Mouse (Mus musculus): ENCODE data around the gene Stard5. TPM values are rescaled to one million over a fixed set of nuclear protein-coding genes. Genes with fewer than 3 reads are reported as not detected.

The Stard5 gene
- total RNA-seq (2014; rRNA removed; ENCODE audit: low replicate concordance) = 12.1 and 14.8 TPM in 2 replicates
- polyA plus RNA-seq (2015; fragmentation: Nextera tagmentation; extraction: Ambion mirVana) = 20.0 and 20.6 TPM in 2 replicates

- TF ChIP-seq CTCF (IDR thresholded peaks at IDR 0.05; ENCODE audit: low read depth) (0 out of 2 replicates have a peak, but pooled peaks have one; percentile 8), EP300 (IDR thresholded peaks at IDR 0.05; ENCODE audit: low read depth) (no peak)
Observed at GRCm38 (mm10) chr7:83631828-83632681, at the start of gene Stard5. TSS of gene Stard5 (plus strand) at chr7:83631959.

GRCm38 (mm10) chr7:83584639-83585471, 46.9 kb upstream of the Stard5 start, which contains the start of gene Tmc3:
TSS of gene Tmc3 (plus strand) at chr7:83584927.
- Histone ChIP-seq H3K27me3 (ENCODE audit: control insufficient read depth, insufficient read depth, low read length) (no peaks in the 10 kb centered on the region), H3K9me3 (replicated peaks; ENCODE audit: control insufficient read depth, low read length) (no peaks in the 10 kb centered on the region), H3K9ac (replicated peaks; ENCODE audit: low read depth, low read length) (no peak within 1 kb of the TSS), H3K27ac (ENCODE audit: low read depth) (no peak within 1 kb of the TSS), H3K4me1 (ENCODE audit: control insufficient read depth, insufficient read depth) (peaks cover 4% of the 10 kb centered on the region; the same call in 1 of the 2 replicates), H3K4me2 (ENCODE audit: low read depth, low read length) (peak within 1 kb of the TSS; percentile 7), H3K36me3 (replicated peaks; ENCODE audit: control insufficient read depth, insufficient read depth, low read length) (no peaks in the 10 kb centered on the region), H3K4me3 (ENCODE audit: low read depth, low read length) (no peak within 1 kb of the TSS)
- TF ChIP-seq EP300 (IDR thresholded peaks at IDR 0.05; ENCODE audit: low read depth) (no peak), CTCF (IDR thresholded peaks at IDR 0.05; ENCODE audit: low read depth) (no peak)
- peak; percentile 16 for DNase-seq (ENCODE audit: low spot score)
- WGBS = 25% methylated on average over 11 of the region's 11 CpGs
- no peak for ATAC-seq (ENCODE audit: insufficient read depth, low read depth)

More at GRCm38 (mm10) chr7:83631828-83632681, at the start of gene Stard5:
- Histone ChIP-seq H3K4me1 (ENCODE audit: control insufficient read depth, insufficient read depth) (peaks cover 21% of the 10 kb centered on the region), H3K27me3 (ENCODE audit: control insufficient read depth, insufficient read depth, low read length) (no peaks in the 10 kb centered on the region), H3K4me3 (ENCODE audit: low read depth, low read length) (peak within 1 kb of the TSS; percentile 73), H3K9ac (replicated peaks; ENCODE audit: low read depth, low read length) (peak within 1 kb of the TSS; percentile 68), H3K36me3 (replicated peaks; ENCODE audit: control insufficient read depth, insufficient read depth, low read length) (peaks cover 18% of the 10 kb centered on the region), H3K4me2 (ENCODE audit: low read depth, low read length) (peak within 1 kb of the TSS; percentile 83), H3K27ac (ENCODE audit: low read depth) (peak within 1 kb of the TSS; percentile 66), H3K9me3 (replicated peaks; ENCODE audit: control insufficient read depth, low read length) (no peaks in the 10 kb centered on the region)
- DNase-seq (ENCODE audit: low spot score) = peak; percentile 96
- WGBS = under 1% methylated on average over 35 of the region's 35 CpGs
- ATAC-seq (ENCODE audit: insufficient read depth, low read depth) = peak; percentile 98

- ATAC-seq (ENCODE audit: insufficient read depth, low read depth) (no peak), DNase-seq (ENCODE audit: low spot score) (no peak)
- H3K4me2 ChIP-seq (ENCODE audit: low read depth, low read length) = no peak overlapping the region
- H3K4me1 ChIP-seq (ENCODE audit: control insufficient read depth, insufficient read depth) = no peaks in the 10 kb centered on the region
- TF ChIP-seq EP300 (IDR thresholded peaks at IDR 0.05; ENCODE audit: low read depth) (no peak), CTCF (IDR thresholded peaks at IDR 0.05; ENCODE audit: low read depth) (no peak)
- no peak overlapping the region for H3K4me3 ChIP-seq (ENCODE audit: low read depth, low read length)
- H3K9ac ChIP-seq (replicated peaks; ENCODE audit: low read depth, low read length) = no peak overlapping the region
- 88% methylated on average over 3 of the region's 3 CpGs for WGBS
- no peaks in the 10 kb centered on the region for H3K27me3 ChIP-seq (ENCODE audit: control insufficient read depth, insufficient read depth, low read length)
- H3K27ac ChIP-seq (ENCODE audit: low read depth) = no peak overlapping the region
- no peaks in the 10 kb centered on the region for H3K9me3 ChIP-seq (replicated peaks; ENCODE audit: control insufficient read depth, low read length)
- no peaks in the 10 kb centered on the region for H3K36me3 ChIP-seq (replicated peaks; ENCODE audit: control insufficient read depth, insufficient read depth, low read length)
Observed at GRCm38 (mm10) chr7:83594056-83594455, 37.7 kb upstream of the Stard5 start.

GRCm38 (mm10) chr7:83597063-83597462, 34.7 kb upstream of the Stard5 start:
- Histone ChIP-seq H3K27me3 (ENCODE audit: control insufficient read depth, insufficient read depth, low read length) (no peaks in the 10 kb centered on the region), H3K9ac (replicated peaks; ENCODE audit: low read depth, low read length) (no peak overlapping the region), H3K27ac (ENCODE audit: low read depth) (no peak overlapping the region), H3K4me3 (ENCODE audit: low read depth, low read length) (no peak overlapping the region), H3K9me3 (replicated peaks; ENCODE audit: control insufficient read depth, low read length) (no peaks in the 10 kb centered on the region), H3K4me2 (ENCODE audit: low read depth, low read length) (no peak overlapping the region), H3K4me1 (ENCODE audit: control insufficient read depth, insufficient read depth) (no peaks in the 10 kb centered on the region), H3K36me3 (replicated peaks; ENCODE audit: control insufficient read depth, insufficient read depth, low read length) (no peaks in the 10 kb centered on the region)
- TF ChIP-seq EP300 (IDR thresholded peaks at IDR 0.05; ENCODE audit: low read depth) (no peak), CTCF (IDR thresholded peaks at IDR 0.05; ENCODE audit: low read depth) (no peak)
- 83% methylated on average over 3 of the region's 3 CpGs for WGBS
- DNase-seq (ENCODE audit: low spot score) (no peak), ATAC-seq (ENCODE audit: insufficient read depth, low read depth) (no peak)
